Mouse (Mus musculus): ENCODE data around the gene Zfp358.

DNA sequence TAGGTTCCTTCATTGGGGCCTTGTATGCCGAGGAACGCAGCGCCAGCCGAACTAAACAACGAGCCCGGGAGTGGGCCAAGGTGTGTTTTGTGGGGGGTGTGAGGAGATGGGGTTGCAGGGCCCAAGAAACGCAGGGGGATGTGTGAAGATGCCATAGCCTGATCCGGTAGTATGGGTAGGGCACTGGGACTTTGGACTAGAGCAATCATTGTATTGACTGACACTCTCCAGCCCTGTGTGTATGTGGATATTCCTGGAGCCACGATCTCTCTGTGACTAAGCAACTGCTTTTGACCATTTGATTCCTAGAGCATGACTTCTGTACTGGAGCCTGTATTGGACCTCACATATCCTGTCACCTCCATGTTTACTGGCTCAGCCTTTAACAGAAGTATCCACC, 44.0 kb downstream of the Zfp358 start:
- TF ChIP-seq CTCF (IDR thresholded peaks at IDR 0.05; ENCODE audit: extremely low read depth, insufficient read length, insufficient replicate concordance, low read depth, low read length) (no peak), POLR2A (IDR thresholded peaks at IDR 0.05; ENCODE audit: low read depth, low read length) (no peak)
